ENCODE assay signal across 8 mouse cellular contexts in genomic region chr10:57794018-57794417, GRCm38 (mm10). TPM values are rescaled to one million over a fixed set of nuclear protein-coding genes. Genes with fewer than 3 reads are reported as not detected.
DNase-seq lines count a peak whose midpoint lies in the region; ATAC-seq and TF ChIP-seq lines count a peak whose summit lies in the region.

TSS of gene Smpdl3a (plus strand) at chr10:57794335.

- ATAC-seq in forebrain, embryonic 13.5 days: no peak
- ATAC-seq in liver, embryonic 11.5 days (replicated peaks; ENCODE audit: low FRiP score): no peak
- ATAC-seq in stomach, embryonic 15.5 days (ENCODE audit: insufficient read depth, low FRiP score, low read depth): no peak

- no peaks in the 10 kb centered on the region for H3K36me3 ChIP-seq in E14TG2a.4 (ENCODE audit: insufficient read depth, low read length)
- peaks cover 30% of the 10 kb centered on the region for H3K36me3 ChIP-seq in forebrain, embryonic 13.5 days (ENCODE audit: poor library complexity, severe bottlenecking)
- H3K36me3 ChIP-seq in hindbrain, embryonic 10.5 days: peaks cover 40% of the 10 kb centered on the region
- no peaks in the 10 kb centered on the region for H3K36me3 ChIP-seq in liver, embryonic 11.5 days (ENCODE audit: control insufficient read depth, insufficient read depth, low read length)
- no peaks in the 10 kb centered on the region for H3K36me3 ChIP-seq in stomach, embryonic 15.5 days

- TF ChIP-seq CTCF in E14TG2a.4 (conservative IDR thresholded peaks at IDR 0.05; ENCODE audit: low read length): no peak

- H3K27me3 ChIP-seq in E14TG2a.4 (ENCODE audit: insufficient read depth, low read length): peaks cover 22% of the 10 kb centered on the region
- H3K27me3 ChIP-seq in forebrain, embryonic 13.5 days: no peaks in the 10 kb centered on the region
- H3K27me3 ChIP-seq in hindbrain, embryonic 10.5 days (ENCODE audit: insufficient read depth, poor library complexity, severe bottlenecking): no peaks in the 10 kb centered on the region
- no peaks in the 10 kb centered on the region; the same call in 1 of the 2 replicates for H3K27me3 ChIP-seq in liver, embryonic 11.5 days (replicated peaks; ENCODE audit: control insufficient read depth, insufficient read depth, low read length)
- no peaks in the 10 kb centered on the region for H3K27me3 ChIP-seq in stomach, embryonic 15.5 days (replicated peaks)

- 0 out of 2 replicates have a peak, but pooled peaks cover 5% of the 10 kb centered on the region for H3K9me3 ChIP-seq in E14TG2a.4 (ENCODE audit: low read length)
- peaks cover 10% of the 10 kb centered on the region for H3K9me3 ChIP-seq in forebrain, embryonic 13.5 days (replicated peaks)
- H3K9me3 ChIP-seq in hindbrain, embryonic 10.5 days: peaks cover 15% of the 10 kb centered on the region
- H3K9me3 ChIP-seq in liver, embryonic 11.5 days (ENCODE audit: control insufficient read depth, low read length): no peaks in the 10 kb centered on the region
- no peaks in the 10 kb centered on the region for H3K9me3 ChIP-seq in stomach, embryonic 15.5 days

- peak within 1 kb of the TSS; percentile 41 for H3K27ac ChIP-seq in forebrain, embryonic 13.5 days
- H3K27ac ChIP-seq in hindbrain, embryonic 10.5 days: peak within 1 kb of the TSS; percentile 90
- H3K27ac ChIP-seq in liver, embryonic 11.5 days (ENCODE audit: low read depth, low read length): peak within 1 kb of the TSS; percentile 26; the same call in 1 of the 2 replicates
- peak within 1 kb of the TSS; percentile 58 for H3K27ac ChIP-seq in stomach, embryonic 15.5 days

- DNase-seq in frontal cortex, adult 2 months (ENCODE audit: extremely low spot score in 1 of 2, low spot score in 1 of 2): no peak
- no peak for DNase-seq in frontal cortex, postnatal 10 days (ENCODE audit: low spot score in 2 of 2)
- no peak for DNase-seq in hindbrain, embryonic 10.5 days (ENCODE audit: low spot score)
- no peak for DNase-seq in liver, embryonic 11.5 days (ENCODE audit: low spot score)
- DNase-seq in spleen, postnatal 10 days (ENCODE audit: low spot score in 2 of 2): no peak

- H3K4me1 ChIP-seq in E14TG2a.4 (replicated peaks; ENCODE audit: low read depth, low read length): peaks cover 10% of the 10 kb centered on the region
- peaks cover 21% of the 10 kb centered on the region for H3K4me1 ChIP-seq in forebrain, embryonic 13.5 days
- H3K4me1 ChIP-seq in hindbrain, embryonic 10.5 days (replicated peaks): peaks cover 23% of the 10 kb centered on the region
- peaks cover 8% of the 10 kb centered on the region for H3K4me1 ChIP-seq in liver, embryonic 11.5 days (replicated peaks; ENCODE audit: control insufficient read depth, insufficient read depth, low read length)
- H3K4me1 ChIP-seq in stomach, embryonic 15.5 days: no peaks in the 10 kb centered on the region

- H3K4me3 ChIP-seq in E14TG2a.4 (replicated peaks; ENCODE audit: low read length): peak within 1 kb of the TSS; percentile 78
- H3K4me3 ChIP-seq in forebrain, embryonic 13.5 days: peak within 1 kb of the TSS; percentile 49
- H3K4me3 ChIP-seq in hindbrain, embryonic 10.5 days: peak within 1 kb of the TSS; percentile 62
- peak within 1 kb of the TSS; percentile 61 for H3K4me3 ChIP-seq in liver, embryonic 11.5 days (ENCODE audit: low read depth, low read length)
- H3K4me3 ChIP-seq in stomach, embryonic 15.5 days (replicated peaks): peak within 1 kb of the TSS; percentile 63

- peak within 1 kb of the TSS; percentile 88 for H3K4me2 ChIP-seq in forebrain, embryonic 13.5 days
- peak within 1 kb of the TSS; percentile 87 for H3K4me2 ChIP-seq in liver, embryonic 11.5 days
- H3K4me2 ChIP-seq in stomach, embryonic 15.5 days: peak within 1 kb of the TSS; percentile 91

- peak within 1 kb of the TSS; percentile 73 for H3K9ac ChIP-seq in forebrain, embryonic 13.5 days
- peak within 1 kb of the TSS; percentile 72 for H3K9ac ChIP-seq in liver, embryonic 11.5 days (ENCODE audit: low read depth, low read length)
- peak within 1 kb of the TSS; percentile 54 for H3K9ac ChIP-seq in stomach, embryonic 15.5 days

- WGBS in forebrain, embryonic 13.5 days: 83% methylated on average over 7 of the region's 7 CpGs
- 82% methylated on average over 7 of the region's 7 CpGs for WGBS in hindbrain, embryonic 10.5 days
- WGBS in liver, embryonic 11.5 days: 77% methylated on average over 7 of the region's 7 CpGs
- WGBS in stomach, embryonic 15.5 days: 57% methylated on average over 7 of the region's 7 CpGs

RNA-seq across cellular contexts. Expression of gene Smpdl3a, which starts in this region (rescaled TPM):
- 42.2 and 48.2 TPM in 2 replicates for polyA plus RNA-seq in frontal cortex, adult 2 months (2012; rRNA removed)
- 8.9 and 9.0 TPM in 2 replicates for polyA plus RNA-seq in forebrain, embryonic 13.5 days (2015; fragmentation: Nextera tagmentation; extraction: Ambion mirVana)
- polyA plus RNA-seq in hindbrain, embryonic 10.5 days (2016; fragmentation: Nextera tagmentation; extraction: Ambion mirVana): 9.1 and 10.8 TPM in 2 replicates
- polyA plus RNA-seq in liver, embryonic 11.5 days (2014; fragmentation: Nextera tagmentation; extraction: Ambion mirVana): 9.0 and 13.4 TPM in 2 replicates
- polyA plus RNA-seq in stomach, embryonic 15.5 days (2015; fragmentation: Nextera tagmentation; extraction: Ambion mirVana): 37.0 and 42.2 TPM in 2 replicates

Comparison
In these comparisons a context has a peak if more than half of its experiments do, and no peak if none do; other contexts are left out.
1. H3K27ac ChIP-seq: peak in every context shown above with its lines; median percentile 90 in hindbrain, embryonic 10.5 days; 58 in stomach, embryonic 15.5 days; 41 in forebrain, embryonic 13.5 days; 26 in liver, embryonic 11.5 days.